Mouse (Mus musculus): ENCODE measurements around the gene Alyref. TPM values are rescaled to one million over a fixed set of nuclear protein-coding genes. Genes with fewer than 3 reads are reported as not detected.
A peak's percentile ranks its signal among the peaks of the same experiment; 100 is the strongest.
"Not testable (repeated sequence)": the region's sequence is repeated elsewhere in the genome, so short reads cannot be mapped to it uniquely, and the experiment has no call there.

The Alyref gene
- total RNA-seq, 1 experiment from 2014 or later = 78.4 TPM

DNA sequence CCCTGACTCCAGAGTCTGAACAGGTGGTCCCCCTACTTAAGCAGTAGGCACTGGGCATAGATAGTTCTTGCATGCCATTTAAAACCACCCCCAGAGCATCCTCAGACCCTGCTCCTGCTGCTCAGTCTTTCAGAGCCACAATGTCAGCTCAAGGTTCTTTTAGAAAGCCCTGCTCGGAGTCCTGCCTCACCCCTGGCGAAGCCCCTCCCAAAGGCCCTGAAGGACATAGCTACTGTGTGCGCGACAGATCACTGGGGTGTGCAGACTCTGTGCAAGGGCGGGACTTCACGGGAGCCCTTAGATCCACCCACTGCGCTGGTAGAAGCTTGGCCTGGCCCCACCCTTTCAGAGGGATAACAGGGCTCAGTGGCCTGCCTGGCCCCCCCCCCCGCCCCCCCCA is 11.1 kb upstream of the Alyref start:
- no peak for ATAC-seq (replicated peaks; ENCODE audit: insufficient number of reproducible peaks, low FRiP score, low TSS enrichment, poor library complexity, severe bottlenecking)

DNA sequence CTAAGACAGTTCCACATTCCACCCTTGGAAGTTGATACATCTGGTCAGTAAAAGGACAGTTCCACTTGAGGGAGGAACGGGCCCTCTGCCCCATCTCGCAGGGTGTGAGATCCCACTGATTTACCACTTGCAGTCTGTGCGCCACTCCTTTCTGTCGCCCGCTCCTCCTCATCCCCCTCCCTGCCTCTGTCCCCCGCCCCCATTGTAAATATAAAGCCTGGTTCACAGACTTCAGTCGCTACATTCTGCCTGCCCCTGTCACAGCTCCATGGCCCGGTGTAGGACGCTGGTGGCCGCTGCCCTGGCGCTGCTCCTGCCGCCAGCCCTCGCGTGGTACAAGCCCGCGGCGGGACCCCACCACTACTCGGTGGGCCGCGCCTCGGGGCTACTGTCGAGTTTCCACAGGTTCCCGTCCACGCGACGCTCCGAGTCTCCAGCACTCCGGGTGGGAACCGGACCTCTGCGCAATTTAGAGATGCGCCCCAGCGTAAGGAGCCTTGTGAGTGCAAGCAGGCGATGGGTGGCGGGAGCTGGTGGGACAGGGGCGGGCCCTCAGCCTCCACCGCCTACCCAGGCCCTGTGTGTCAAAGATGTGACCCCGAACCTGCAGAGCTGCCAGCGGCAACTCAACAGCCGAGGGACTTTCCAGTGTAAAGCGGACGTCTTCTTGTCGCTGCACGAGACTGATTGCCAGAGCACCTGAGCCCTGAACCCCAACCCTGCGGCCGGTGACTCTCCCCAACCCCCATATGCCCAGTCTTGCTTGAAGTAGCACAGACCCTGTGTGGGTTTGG is 10.3 kb upstream of the Alyref start, which contains the start of gene Npb:
TSS of gene Npb (plus strand) at position 237 of the 794 bp plus-strand sequence.
- ATAC-seq (replicated peaks; ENCODE audit: insufficient number of reproducible peaks, low FRiP score, low TSS enrichment, poor library complexity, severe bottlenecking) = no peak

DNA sequence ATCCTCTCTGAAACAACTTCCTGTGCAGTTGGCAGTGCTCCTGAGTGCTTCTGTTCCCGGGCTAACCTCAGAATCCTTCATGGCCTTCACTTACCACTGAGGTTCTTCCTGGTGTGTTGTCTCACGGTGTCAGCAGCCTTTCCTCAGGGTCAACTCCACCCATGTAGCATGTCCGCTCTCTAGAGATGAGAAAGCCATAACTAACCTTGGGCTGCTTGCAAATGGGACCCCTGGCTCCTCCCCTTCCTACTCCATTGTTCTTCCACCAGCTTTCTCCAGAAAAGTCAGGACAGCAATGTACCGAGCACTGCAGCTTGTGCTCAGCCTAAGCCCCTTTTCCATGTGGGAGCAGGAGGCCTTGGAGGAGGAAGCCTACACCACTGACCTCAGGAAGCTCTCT is 8.6 kb upstream of the Alyref start:
- no peak for ATAC-seq (replicated peaks; ENCODE audit: insufficient number of reproducible peaks, low FRiP score, low TSS enrichment, poor library complexity, severe bottlenecking)

DNA sequence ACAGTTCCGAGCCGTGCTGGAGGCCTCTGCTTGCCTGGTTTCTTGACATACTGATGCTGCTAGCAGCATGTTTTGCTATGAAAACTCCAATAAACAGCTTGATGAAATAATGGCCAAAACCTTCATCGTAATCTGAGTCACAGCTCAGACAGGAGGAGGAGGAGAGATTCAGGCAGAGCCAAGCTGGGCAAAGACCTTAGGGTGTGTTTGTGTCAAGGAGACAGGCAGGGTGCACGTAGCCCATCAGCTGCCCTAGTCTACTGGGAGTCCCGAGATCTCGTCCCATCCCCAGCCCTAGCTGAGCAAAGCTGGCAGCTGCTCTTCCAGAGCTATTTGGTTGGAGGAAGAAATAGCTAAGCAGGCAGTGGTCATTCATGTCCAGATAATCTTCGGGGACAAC is 7.5 kb upstream of the Alyref start:
- no peak for ATAC-seq (replicated peaks; ENCODE audit: insufficient number of reproducible peaks, low FRiP score, low TSS enrichment, poor library complexity, severe bottlenecking)

DNA sequence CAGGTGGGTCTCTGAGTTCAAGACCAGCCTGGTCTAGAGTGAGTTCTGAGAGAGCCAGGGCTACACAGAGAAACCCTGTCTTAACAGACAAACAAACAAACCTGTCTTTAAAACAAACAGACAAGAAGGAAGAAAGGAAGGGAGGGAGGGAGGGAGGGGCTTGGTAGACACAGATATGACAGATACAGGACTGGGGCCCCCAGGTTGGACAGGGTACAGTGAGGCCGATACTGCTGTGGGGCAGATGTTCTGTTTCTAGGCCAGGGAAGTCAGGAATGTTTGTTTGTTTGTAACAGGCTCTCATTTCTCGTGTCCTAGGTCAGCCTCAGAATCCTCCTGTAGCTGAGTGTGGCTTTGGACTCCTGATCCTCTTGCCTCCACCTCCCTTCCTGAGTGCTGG is 5.4 kb upstream of the Alyref start:
- ATAC-seq (replicated peaks; ENCODE audit: insufficient number of reproducible peaks, low FRiP score, low TSS enrichment, poor library complexity, severe bottlenecking) = no peak

DNA sequence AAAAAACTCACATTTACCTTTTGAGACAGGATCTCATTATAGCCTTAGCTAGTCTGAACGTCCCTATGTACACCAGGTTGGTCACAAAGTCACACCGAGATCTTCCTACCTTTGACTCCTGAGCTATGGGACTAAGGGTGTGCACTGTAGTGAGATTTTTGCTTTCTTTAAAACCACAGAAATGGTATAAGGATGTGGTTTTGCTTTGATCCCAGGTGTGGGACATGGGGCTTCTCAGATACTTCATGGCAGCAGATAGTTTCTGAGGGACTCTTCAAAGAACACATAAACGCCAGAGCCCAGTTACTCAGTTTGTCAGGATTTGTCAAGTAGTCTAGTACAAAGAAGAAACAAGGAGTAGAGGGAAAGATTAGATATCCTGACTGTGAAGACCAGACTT is 2.6 kb upstream of the Alyref start:
- ATAC-seq (replicated peaks; ENCODE audit: insufficient number of reproducible peaks, low FRiP score, low TSS enrichment, poor library complexity, severe bottlenecking) = no peak

DNA sequence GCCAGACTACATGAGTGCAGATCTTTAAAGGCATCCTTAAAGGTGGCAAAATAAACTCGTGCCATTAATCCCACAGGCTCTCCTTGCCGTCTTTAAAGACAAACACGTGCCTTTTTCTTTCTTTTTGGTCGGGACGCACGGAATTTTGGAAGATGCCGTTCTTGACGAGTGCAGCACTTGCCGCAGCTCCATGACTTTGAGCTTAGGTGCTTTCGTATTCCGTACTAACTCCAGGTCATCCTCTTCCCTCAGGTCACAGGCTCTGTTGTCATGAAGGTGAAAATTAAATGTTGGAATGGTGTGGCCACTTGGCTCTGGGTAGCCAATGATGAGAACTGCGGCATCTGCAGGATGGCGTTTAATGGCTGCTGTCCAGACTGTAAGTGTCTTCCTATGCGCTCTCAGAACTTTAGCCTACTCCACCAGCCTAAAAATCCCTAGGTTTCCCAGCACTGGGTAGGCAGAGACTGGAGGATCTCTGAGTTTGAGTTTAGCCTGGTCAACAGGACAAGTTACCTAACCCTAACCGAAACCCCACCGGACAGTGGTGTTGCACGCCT is 905 bp upstream of the Alyref start:
- no peak for ATAC-seq (replicated peaks; ENCODE audit: insufficient number of reproducible peaks, low FRiP score, low TSS enrichment, poor library complexity, severe bottlenecking)

DNA sequence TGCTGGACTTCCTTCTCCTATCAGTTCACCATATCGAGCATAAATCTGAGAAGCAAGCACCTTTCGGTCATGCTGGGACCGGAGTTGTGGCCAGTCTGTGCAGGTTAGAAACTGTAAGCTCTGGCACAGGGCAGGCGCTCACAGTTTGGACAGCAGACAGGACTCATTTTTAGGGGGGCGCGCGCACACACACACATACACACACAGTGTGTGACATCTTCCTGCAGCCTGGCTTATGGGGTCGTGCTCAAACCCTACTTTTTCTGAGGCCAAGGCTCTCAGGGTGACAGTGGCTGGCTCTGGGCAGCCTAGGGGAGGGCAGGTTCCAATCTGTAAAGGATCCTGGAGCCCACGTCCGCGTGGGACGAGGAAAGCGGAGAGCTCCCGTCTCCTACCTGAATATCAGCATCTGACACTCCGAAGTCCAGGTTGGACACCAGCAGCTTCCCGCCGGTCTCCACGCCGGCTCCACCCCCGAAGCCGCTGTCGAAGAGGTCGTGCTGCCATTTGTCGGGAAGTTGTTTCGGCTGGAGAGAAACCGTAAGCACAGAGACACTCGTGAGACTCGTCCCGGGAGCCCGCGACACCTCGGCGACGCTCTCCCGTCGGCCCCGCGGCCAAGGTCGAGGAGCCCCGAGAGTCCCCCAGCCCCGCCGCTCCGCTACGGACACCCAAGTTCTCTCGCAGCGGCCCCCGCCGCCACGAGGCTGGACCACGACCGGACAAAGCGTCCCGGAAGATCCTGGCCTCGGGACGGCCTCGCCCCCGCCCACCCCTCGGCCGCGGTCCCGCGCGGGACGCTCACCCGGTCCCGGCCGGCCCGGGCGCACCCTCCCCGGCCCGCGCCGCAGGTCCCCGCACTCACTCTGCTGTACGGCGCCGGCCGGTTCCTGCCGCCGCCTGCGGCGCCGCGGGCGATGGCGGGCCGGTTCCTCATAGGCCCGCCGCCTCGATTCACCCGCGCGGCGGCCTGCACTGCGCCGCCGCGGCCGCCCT is 627 bp downstream of the Alyref start:
- no peak for ATAC-seq (replicated peaks; ENCODE audit: insufficient number of reproducible peaks, low FRiP score, low TSS enrichment, poor library complexity, severe bottlenecking)

DNA sequence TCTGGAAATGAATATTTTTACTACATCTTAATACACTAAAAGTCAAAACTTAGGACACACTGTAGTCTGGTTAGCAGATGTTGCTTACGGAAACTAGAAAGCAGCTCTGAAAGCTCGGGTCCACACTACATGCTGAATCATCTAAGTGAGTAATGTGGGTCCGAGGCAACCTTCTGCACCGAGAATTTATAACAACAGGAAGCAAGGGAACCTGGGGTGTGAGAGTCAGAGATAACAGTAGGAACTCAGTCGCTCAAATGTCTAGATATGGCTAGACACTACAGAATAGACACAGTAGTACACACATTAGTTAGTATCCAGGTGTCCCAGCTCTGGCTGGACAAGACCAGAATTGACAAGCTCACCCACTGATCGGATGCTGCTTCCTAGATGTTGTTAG is 9.6 kb downstream of the Alyref start:
- ATAC-seq (replicated peaks; ENCODE audit: insufficient number of reproducible peaks, low FRiP score, low TSS enrichment, poor library complexity, severe bottlenecking) = no peak

DNA sequence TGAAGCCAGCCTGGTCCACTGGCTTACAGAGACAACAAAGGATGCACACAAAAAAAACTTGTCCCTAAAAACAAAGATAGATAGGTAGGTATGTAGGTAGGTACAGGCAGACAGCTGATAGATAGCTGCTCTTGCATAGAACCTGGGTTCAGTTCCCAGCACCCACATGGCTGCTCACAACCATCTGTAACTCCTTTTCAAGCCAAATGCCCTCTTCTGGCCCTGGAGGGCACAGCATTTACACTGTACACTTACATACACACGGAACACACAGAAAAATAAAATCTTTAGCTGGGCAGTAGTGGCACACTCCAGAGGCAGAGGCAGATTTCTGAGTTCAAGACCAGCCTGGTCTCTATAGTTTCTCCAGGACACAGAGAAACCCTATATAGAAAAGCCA is 14.2 kb downstream of the Alyref start:
- ATAC-seq (replicated peaks; ENCODE audit: insufficient number of reproducible peaks, low FRiP score, low TSS enrichment, poor library complexity, severe bottlenecking) = no peak

DNA sequence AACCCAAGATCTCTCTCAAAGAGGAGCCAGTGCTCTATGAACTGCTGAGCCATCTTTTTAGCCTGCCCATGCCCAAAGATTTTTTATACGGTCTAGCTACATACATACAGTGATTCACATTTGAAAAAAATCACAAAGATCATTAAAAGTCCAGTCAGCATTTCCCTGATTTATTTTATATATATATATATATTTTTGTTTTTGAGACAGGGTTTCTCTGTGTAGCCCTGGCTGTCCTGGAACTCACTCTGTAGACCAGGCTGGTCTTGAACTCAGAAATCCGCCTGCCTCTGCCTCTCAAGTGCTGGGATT is 15.2 kb downstream of the Alyref start:
- not testable (repeated sequence) for ATAC-seq (replicated peaks; ENCODE audit: insufficient number of reproducible peaks, low FRiP score, low TSS enrichment, poor library complexity, severe bottlenecking)

DNA sequence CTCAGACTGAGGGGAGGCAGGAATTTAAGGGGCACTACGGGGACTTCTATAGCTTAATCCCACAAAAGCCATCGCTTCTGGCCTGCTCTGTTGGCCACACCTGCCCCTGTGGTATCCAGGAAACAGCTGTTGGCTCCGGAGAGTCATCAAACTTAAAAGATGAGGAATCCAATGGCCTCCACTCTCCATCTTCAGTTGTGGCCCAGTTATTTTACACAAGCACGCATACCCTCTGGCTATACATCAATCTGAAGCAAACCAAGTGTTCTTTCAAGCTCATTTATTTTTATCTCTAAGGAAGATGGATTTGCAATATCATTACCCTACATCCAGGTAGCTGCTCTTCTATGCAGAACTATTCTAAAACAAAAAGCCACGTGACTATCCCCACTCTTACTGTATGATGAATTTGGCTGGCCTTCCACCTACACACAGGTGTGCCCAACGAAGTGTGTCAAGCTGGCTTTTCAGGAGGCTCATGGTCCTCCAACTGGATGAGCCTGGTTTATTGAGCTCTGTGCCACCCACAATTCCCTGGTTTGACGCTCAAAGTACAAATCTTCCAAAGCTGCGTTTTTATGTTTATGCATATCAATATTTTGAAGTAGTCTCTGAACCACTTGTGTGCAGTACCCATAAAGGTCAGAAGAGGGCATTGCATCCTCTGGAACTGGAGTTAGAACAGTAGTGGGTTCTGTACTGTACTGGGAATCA is 15.7 kb downstream of the Alyref start:
- 0 out of 2 replicates have a peak, but pooled peaks have one; percentile 6 for ATAC-seq (replicated peaks; ENCODE audit: insufficient number of reproducible peaks, low FRiP score, low TSS enrichment, poor library complexity, severe bottlenecking)

DNA sequence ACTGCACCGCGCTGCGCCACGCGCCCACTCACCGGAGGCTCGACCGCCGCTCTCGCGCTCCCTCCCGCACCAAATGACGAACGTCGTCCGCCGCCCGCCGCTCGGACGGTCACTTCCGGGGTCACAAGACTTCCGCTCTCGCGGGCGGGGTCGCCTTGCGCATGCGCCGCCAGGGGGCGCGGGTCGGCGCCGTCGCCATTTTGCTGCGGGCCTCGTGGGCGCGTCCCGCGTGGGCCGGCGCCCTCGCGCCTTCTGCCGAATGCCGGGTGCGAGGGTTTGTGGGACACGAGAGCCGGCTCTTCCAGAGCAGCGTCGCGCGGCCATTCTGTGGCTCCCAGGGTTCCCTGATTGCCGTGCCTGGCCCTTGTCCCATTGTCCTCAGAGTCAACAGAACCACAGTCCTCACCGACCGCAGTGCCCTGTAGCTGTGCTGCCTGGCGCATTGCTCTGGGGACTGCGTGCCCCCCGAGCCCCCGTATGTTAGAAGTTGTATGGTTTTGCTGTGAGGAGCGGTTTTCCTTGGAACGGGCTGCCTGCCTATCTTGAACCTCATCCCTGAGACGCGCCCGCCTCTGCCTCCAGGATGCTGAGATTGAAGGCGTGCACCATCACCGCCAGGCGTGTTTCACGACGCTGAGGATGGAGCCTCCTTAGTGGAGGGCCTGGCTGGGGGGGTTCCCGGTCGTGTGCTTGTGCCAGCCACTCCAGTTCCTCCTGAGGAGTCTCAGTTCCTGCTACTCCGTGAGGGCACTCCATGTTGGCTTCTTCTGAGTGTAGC is 16.5 kb downstream of the Alyref start, which contains the start of gene Arhgdia:
TSS of gene Arhgdia (minus strand) at position 135 of the 778 bp plus-strand sequence.
- peak; percentile 66 for ATAC-seq (replicated peaks; ENCODE audit: insufficient number of reproducible peaks, low FRiP score, low TSS enrichment, poor library complexity, severe bottlenecking)

DNA sequence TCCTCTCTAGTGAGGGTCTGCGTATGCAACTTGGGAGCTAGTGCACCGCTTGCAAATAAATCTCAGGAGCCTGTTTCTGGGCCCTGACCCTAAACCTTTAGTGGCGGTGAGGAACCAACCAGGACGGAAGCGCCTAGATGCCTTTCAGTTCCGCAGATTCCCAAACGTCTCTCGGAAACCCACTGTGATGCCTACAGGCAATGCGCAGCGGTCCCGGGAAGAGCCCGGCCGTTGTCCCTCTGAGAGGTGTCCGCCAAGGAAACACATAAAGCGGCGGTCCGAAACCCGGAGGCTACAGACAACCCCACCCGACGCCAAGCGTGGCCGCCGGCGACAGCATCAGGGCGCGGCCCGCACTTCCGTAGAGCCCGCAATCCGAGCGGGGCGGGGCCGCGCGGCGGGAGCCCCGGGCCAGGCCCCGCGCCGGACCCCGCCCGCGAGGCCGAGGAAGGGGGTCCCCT is 17.3 kb downstream of the Alyref start:
- ATAC-seq (replicated peaks; ENCODE audit: insufficient number of reproducible peaks, low FRiP score, low TSS enrichment, poor library complexity, severe bottlenecking) = no peak

DNA sequence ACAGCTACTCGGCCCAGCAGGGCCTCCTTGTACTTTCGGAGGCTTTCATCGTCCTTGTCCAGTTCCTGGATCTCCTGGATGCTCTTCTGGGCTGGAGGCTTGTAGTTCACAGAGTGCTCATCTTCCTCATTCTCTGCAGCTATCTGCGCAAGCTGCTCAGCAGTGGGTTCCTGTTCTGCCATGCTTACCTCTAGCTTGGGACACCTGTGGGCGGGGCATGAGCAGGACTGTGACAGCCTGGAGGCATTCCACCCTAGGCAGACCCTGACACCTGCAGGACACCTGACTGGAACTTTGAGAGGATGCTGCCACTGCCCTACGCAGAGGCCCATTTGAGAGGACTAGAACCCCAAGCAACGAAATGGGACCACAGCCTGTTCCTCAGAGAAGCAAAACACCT is 18.0 kb downstream of the Alyref start:
- no peak for ATAC-seq (replicated peaks; ENCODE audit: insufficient number of reproducible peaks, low FRiP score, low TSS enrichment, poor library complexity, severe bottlenecking)

DNA sequence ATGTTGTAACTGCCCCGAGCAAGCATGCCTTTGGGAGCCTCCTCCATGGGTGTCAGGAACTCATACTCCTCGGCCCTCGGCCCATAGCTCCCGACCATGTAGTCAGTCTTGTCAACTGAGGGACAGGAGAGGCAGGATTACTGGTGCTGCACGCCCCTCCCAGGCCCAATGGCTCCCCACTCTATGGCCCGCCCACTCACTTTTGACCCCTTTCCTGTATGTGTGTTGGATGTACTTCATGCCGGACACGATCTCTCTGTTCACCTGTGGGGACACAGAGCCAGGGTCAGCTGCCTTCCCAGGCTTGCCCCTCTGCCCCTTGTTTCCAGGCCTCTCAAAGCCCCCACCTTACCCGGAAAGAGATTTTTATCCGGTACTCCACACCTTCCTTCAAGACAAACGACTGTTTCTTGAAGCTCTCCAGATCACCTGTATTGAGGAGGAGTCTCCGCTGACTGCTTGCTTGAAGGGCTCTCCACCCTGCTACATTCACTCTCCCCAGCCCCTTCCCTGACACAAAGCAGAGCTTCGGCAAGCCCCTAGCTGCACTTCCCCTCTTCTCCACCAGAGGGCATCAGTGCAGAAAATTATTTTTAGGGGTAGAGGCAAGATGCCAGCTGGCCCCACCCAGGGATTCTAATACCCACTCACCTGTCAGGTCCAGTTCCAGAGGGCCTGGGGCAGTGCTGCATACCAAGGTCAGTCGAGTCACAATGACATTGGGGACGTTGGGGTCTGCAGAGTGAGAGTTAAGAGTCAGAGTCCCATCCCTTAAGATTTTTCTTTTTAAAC is 18.7 kb downstream of the Alyref start:
- ATAC-seq (replicated peaks; ENCODE audit: insufficient number of reproducible peaks, low FRiP score, low TSS enrichment, poor library complexity, severe bottlenecking) = 0 out of 2 replicates have a peak, but pooled peaks have one; percentile 19

DNA sequence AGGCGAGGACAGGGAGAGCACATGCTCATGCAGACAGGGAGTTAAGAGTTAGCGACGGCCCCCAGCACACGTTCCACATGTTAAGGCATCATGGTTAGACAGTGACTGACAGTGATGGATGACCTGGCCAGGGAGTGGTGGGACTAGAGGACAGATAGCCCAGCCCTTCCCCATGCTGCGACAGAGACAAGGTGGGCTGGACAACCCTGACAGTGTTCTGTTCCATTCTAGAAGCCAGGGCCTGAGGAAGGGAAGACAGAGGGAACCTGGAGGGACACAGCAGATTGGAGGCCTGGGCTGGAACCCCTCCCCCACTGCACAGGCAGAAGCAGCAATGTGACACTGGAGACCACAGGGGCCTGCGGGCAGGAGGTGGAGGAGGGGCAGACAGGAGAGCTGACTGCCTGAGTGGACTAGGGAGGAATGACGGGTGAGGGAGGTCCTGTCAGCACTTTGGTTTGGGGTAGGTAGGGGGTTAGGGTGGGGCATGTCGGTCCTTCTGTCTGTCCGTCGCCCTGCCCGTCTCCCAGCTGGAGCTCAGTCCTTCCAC is 19.4 kb downstream of the Alyref start:
- no peak for ATAC-seq (replicated peaks; ENCODE audit: insufficient number of reproducible peaks, low FRiP score, low TSS enrichment, poor library complexity, severe bottlenecking)
